Mouse (Mus musculus): ENCODE data around the gene Agtr1a. TPM values are rescaled to one million over a fixed set of nuclear protein-coding genes. Genes with fewer than 3 reads are reported as not detected.

The Agtr1a gene
- polyA plus RNA-seq, 1 experiment from 2014 or later = 0.36 TPM

GRCm38 (mm10) chr13:30364780-30365179 lies 28.5 kb downstream of the Agtr1a start:
- H3K9me3 ChIP-seq = no peaks in the 10 kb centered on the region
- ATAC-seq = no peak

GRCm38 (mm10) chr13:30365378-30365777 lies 29.1 kb downstream of the Agtr1a start:
- Histone ChIP-seq H3K4me2 (replicated peaks) (no peak overlapping the region), H3K36me3 (no peaks in the 10 kb centered on the region), H3K4me1 (replicated peaks) (no peaks in the 10 kb centered on the region), H3K9me3 (no peaks in the 10 kb centered on the region), H3K9ac (replicated peaks) (no peak overlapping the region), H3K4me3 (replicated peaks) (no peak overlapping the region), H3K27me3 (no peaks in the 10 kb centered on the region), H3K27ac (no peak overlapping the region)
- no peak for ATAC-seq
- 87% methylated on average over 2 of the region's 2 CpGs for WGBS

More at GRCm38 (mm10) chr13:30364780-30365179, 28.5 kb downstream of the Agtr1a start:
- Histone ChIP-seq H3K4me1 (replicated peaks) (no peaks in the 10 kb centered on the region), H3K9ac (replicated peaks) (no peak overlapping the region), H3K4me2 (replicated peaks) (no peak overlapping the region), H3K27me3 (no peaks in the 10 kb centered on the region), H3K4me3 (replicated peaks) (no peak overlapping the region), H3K36me3 (no peaks in the 10 kb centered on the region), H3K27ac (no peak overlapping the region)
- 86% methylated on average over 9 of the region's 9 CpGs for WGBS

- H3K4me2 ChIP-seq (replicated peaks) = no peak overlapping the region
- no peaks in the 10 kb centered on the region for H3K9me3 ChIP-seq
- H3K27me3 ChIP-seq = no peaks in the 10 kb centered on the region
- WGBS = 81% methylated on average over 8 of the region's 8 CpGs
- H3K4me1 ChIP-seq (replicated peaks) = no peaks in the 10 kb centered on the region
- no peak overlapping the region for H3K4me3 ChIP-seq (replicated peaks)
- no peaks in the 10 kb centered on the region for H3K36me3 ChIP-seq
- H3K27ac ChIP-seq = no peak overlapping the region
- H3K9ac ChIP-seq (replicated peaks) = no peak overlapping the region
- ATAC-seq = no peak
Measured at GRCm38 (mm10) chr13:30368116-30368515, 31.9 kb downstream of the Agtr1a start.

GRCm38 (mm10) chr13:30368746-30369145 lies 32.5 kb downstream of the Agtr1a start:
- Histone ChIP-seq H3K4me2 (replicated peaks) (no peak overlapping the region), H3K9me3 (no peaks in the 10 kb centered on the region), H3K36me3 (no peaks in the 10 kb centered on the region), H3K4me1 (replicated peaks) (no peaks in the 10 kb centered on the region), H3K27ac (no peak overlapping the region), H3K4me3 (replicated peaks) (no peak overlapping the region), H3K27me3 (no peaks in the 10 kb centered on the region), H3K9ac (replicated peaks) (no peak overlapping the region)
- ATAC-seq = no peak
- 62% methylated on average over 2 of the region's 2 CpGs for WGBS

GRCm38 (mm10) chr13:30378868-30379267 lies 42.6 kb downstream of the Agtr1a start:
- Histone ChIP-seq H3K27ac (no peak overlapping the region), H3K4me1 (replicated peaks) (no peaks in the 10 kb centered on the region), H3K9me3 (no peaks in the 10 kb centered on the region), H3K4me3 (replicated peaks) (no peak overlapping the region), H3K4me2 (replicated peaks) (no peak overlapping the region), H3K27me3 (no peaks in the 10 kb centered on the region), H3K36me3 (no peaks in the 10 kb centered on the region), H3K9ac (replicated peaks) (no peak overlapping the region)
- WGBS = 88% methylated on average over 5 of the region's 5 CpGs
- no peak for ATAC-seq

- WGBS = 91% methylated on average over 6 of the region's 6 CpGs
- no peak overlapping the region for H3K27ac ChIP-seq
- no peak overlapping the region for H3K9ac ChIP-seq (replicated peaks)
- no peak for ATAC-seq
- no peaks in the 10 kb centered on the region for H3K27me3 ChIP-seq
- no peak overlapping the region for H3K4me3 ChIP-seq (replicated peaks)
- no peaks in the 10 kb centered on the region for H3K36me3 ChIP-seq
- H3K4me1 ChIP-seq (replicated peaks) = no peaks in the 10 kb centered on the region
- no peaks in the 10 kb centered on the region for H3K9me3 ChIP-seq
- no peak overlapping the region for H3K4me2 ChIP-seq (replicated peaks)
Measured at GRCm38 (mm10) chr13:30385183-30385582, 48.9 kb downstream of the Agtr1a start.

GRCm38 (mm10) chr13:30394123-30394522 lies 57.9 kb downstream of the Agtr1a start:
- H3K27me3 ChIP-seq = no peaks in the 10 kb centered on the region
- ATAC-seq = no peak
- H3K9ac ChIP-seq (replicated peaks) = no peak overlapping the region
- no peak overlapping the region for H3K4me3 ChIP-seq (replicated peaks)
- H3K4me2 ChIP-seq (replicated peaks) = no peak overlapping the region
- no peaks in the 10 kb centered on the region for H3K36me3 ChIP-seq
- H3K4me1 ChIP-seq (replicated peaks) = no peaks in the 10 kb centered on the region
- no peak overlapping the region for H3K27ac ChIP-seq
- H3K9me3 ChIP-seq = no peaks in the 10 kb centered on the region

GRCm38 (mm10) chr13:30396431-30396830 lies 60.2 kb downstream of the Agtr1a start:
- H3K4me2 ChIP-seq (replicated peaks) = no peak overlapping the region
- H3K36me3 ChIP-seq = no peaks in the 10 kb centered on the region
- H3K9me3 ChIP-seq = no peaks in the 10 kb centered on the region
- no peak overlapping the region for H3K27ac ChIP-seq
- H3K4me3 ChIP-seq (replicated peaks) = no peak overlapping the region
- no peaks in the 10 kb centered on the region for H3K27me3 ChIP-seq
- WGBS = 92% methylated on average over 3 of the region's 3 CpGs
- H3K9ac ChIP-seq (replicated peaks) = no peak overlapping the region
- no peak for ATAC-seq
- H3K4me1 ChIP-seq (replicated peaks) = no peaks in the 10 kb centered on the region

- no peaks in the 10 kb centered on the region for H3K27me3 ChIP-seq
- H3K4me1 ChIP-seq (replicated peaks) = no peaks in the 10 kb centered on the region
- no peak overlapping the region for H3K9ac ChIP-seq (replicated peaks)
- ATAC-seq = no peak
- WGBS = 94% methylated on average over 3 of the region's 3 CpGs
- no peak overlapping the region for H3K4me3 ChIP-seq (replicated peaks)
- H3K27ac ChIP-seq = no peak overlapping the region
- H3K9me3 ChIP-seq = no peaks in the 10 kb centered on the region
- H3K36me3 ChIP-seq = no peaks in the 10 kb centered on the region
- no peak overlapping the region for H3K4me2 ChIP-seq (replicated peaks)
Measured at GRCm38 (mm10) chr13:30398852-30399251, 62.6 kb downstream of the Agtr1a start.

- H3K36me3 ChIP-seq = no peaks in the 10 kb centered on the region
- no peak overlapping the region for H3K4me3 ChIP-seq (replicated peaks)
- no peaks in the 10 kb centered on the region for H3K4me1 ChIP-seq (replicated peaks)
- WGBS = 41% methylated on average over 8 of the region's 8 CpGs
- no peak overlapping the region for H3K27ac ChIP-seq
- no peak overlapping the region for H3K9ac ChIP-seq (replicated peaks)
- no peaks in the 10 kb centered on the region for H3K27me3 ChIP-seq
- no peak overlapping the region for H3K4me2 ChIP-seq (replicated peaks)
- no peaks in the 10 kb centered on the region for H3K9me3 ChIP-seq
- ATAC-seq = no peak
Measured at GRCm38 (mm10) chr13:30400621-30401020, 64.4 kb downstream of the Agtr1a start.

- Histone ChIP-seq H3K27ac (no peak overlapping the region), H3K9me3 (no peaks in the 10 kb centered on the region; the same call in 1 of the 2 replicates), H3K4me3 (replicated peaks) (no peak overlapping the region), H3K4me2 (replicated peaks) (no peak overlapping the region), H3K4me1 (replicated peaks) (no peaks in the 10 kb centered on the region), H3K9ac (replicated peaks) (no peak overlapping the region), H3K27me3 (no peaks in the 10 kb centered on the region), H3K36me3 (no peaks in the 10 kb centered on the region)
- 77% methylated on average over 3 of the region's 3 CpGs for WGBS
- ATAC-seq = no peak
Measured at GRCm38 (mm10) chr13:30403874-30404273, 67.6 kb downstream of the Agtr1a start.

GRCm38 (mm10) chr13:30418611-30419010 lies 82.4 kb downstream of the Agtr1a start:
- 82% methylated on average over 5 of the region's 5 CpGs for WGBS
- Histone ChIP-seq H3K4me2 (replicated peaks) (no peak overlapping the region), H3K27ac (no peak overlapping the region), H3K27me3 (no peaks in the 10 kb centered on the region), H3K9me3 (no peaks in the 10 kb centered on the region), H3K4me1 (replicated peaks) (no peaks in the 10 kb centered on the region), H3K4me3 (replicated peaks) (no peak overlapping the region), H3K9ac (replicated peaks) (no peak overlapping the region), H3K36me3 (no peaks in the 10 kb centered on the region)
- no peak for ATAC-seq

- no peak overlapping the region for H3K4me3 ChIP-seq (replicated peaks)
- H3K4me1 ChIP-seq (replicated peaks) = no peaks in the 10 kb centered on the region
- H3K27me3 ChIP-seq = no peaks in the 10 kb centered on the region
- no peak overlapping the region for H3K27ac ChIP-seq
- H3K36me3 ChIP-seq = no peaks in the 10 kb centered on the region
- no peak overlapping the region for H3K4me2 ChIP-seq (replicated peaks)
- no peak overlapping the region for H3K9ac ChIP-seq (replicated peaks)
- 90% methylated on average over 4 of the region's 4 CpGs for WGBS
- H3K9me3 ChIP-seq = no peaks in the 10 kb centered on the region
- no peak for ATAC-seq
Measured at GRCm38 (mm10) chr13:30427008-30427407, 90.8 kb downstream of the Agtr1a start.

All from midbrain, embryonic 13.5 days (tissue).